Mouse (Mus musculus) ES-E14 (cell line): ENCODE data around the gene Itsn2. TPM values are rescaled to one million over a fixed set of nuclear protein-coding genes. Genes with fewer than 3 reads are reported as not detected.

Source experiments
- DNase-seq: peaks from one replicate; pipeline ENCODE4 v3.0.0-alpha.2; 2013; ENCODE audit warnings: low read depth, low spot score
- H3K27ac ChIP-seq: 2 replicates; pipeline ENCODE4 v1.5.1; 2012; ENCODE audit warnings: low read depth, mild to moderate bottlenecking, low read length, moderate library complexity, mixed read lengths; ENCODE audit not compliant: poor library complexity, insufficient read depth, severe bottlenecking
- H3K36me3 ChIP-seq: 2 replicates; pipeline ENCODE4 v1.6.1; 2012; ENCODE audit warnings: mild to moderate bottlenecking, low read length, moderate library complexity, mixed read lengths; ENCODE audit not compliant: control insufficient read depth, poor library complexity, insufficient read depth, severe bottlenecking
- H3K4me1 ChIP-seq, 2 experiments: fragments of 150-350 bp in 1 of 2; sonication (generic) in 1 of 2; 2 replicates each; pipeline ENCODE4 v1.6.1; 2012; ENCODE audit warnings: low read length in 2 of 2, mild to moderate bottlenecking in 1 of 2, mixed read lengths in 1 of 2; ENCODE audit not compliant: control insufficient read depth in 2 of 2, insufficient read depth in 2 of 2, poor library complexity in 1 of 2
- H3K4me3 ChIP-seq, 2 experiments: fragments of 150-350 bp in 1 of 2; sonication (generic) in 1 of 2; 2 replicates each; pipeline ENCODE4 v1.5.1; 2012; ENCODE audit warnings: low read length in 2 of 2, low read depth in 1 of 2, mild to moderate bottlenecking in 1 of 2, mixed read lengths in 1 of 2; ENCODE audit not compliant: insufficient read depth in 1 of 2, poor library complexity in 1 of 2, severe bottlenecking in 1 of 2
- H3K9ac ChIP-seq: 2 replicates; pipeline ENCODE4 v1.6.1; 2012; ENCODE audit warnings: low read depth, mild to moderate bottlenecking, low read length, mixed read lengths; ENCODE audit not compliant: poor library complexity, insufficient read depth, severe bottlenecking
- H3K9me3 ChIP-seq: fragments of 150-350 bp; sonication (generic); 2 replicates; pipeline ENCODE4 v1.6.1; 2012; ENCODE audit warnings: low read depth, mild to moderate bottlenecking, low read length; ENCODE audit not compliant: control insufficient read depth, insufficient read depth
- CHD2 ChIP-seq: IDR thresholded peaks from 2 replicates; pipeline ENCODE4 v1.6.1; 2014; ENCODE audit warnings: mild to moderate bottlenecking, low read depth, low read length, inconsistent platforms
- HCFC1 ChIP-seq: IDR thresholded peaks from 2 replicates; pipeline ENCODE4 v1.6.1; 2012; ENCODE audit warnings: low read length, inconsistent platforms, borderline replicate concordance; ENCODE audit not compliant: insufficient read depth
- MAFK ChIP-seq: IDR thresholded peaks from 2 replicates; pipeline ENCODE4 v1.6.1; 2014; ENCODE audit warnings: mild to moderate bottlenecking, low read depth, low read length, inconsistent platforms; ENCODE audit not compliant: insufficient read depth
- ZC3H11A ChIP-seq: IDR thresholded peaks from 2 replicates; pipeline ENCODE4 v1.6.1; 2012; ENCODE audit warnings: low read depth, mild to moderate bottlenecking, inconsistent platforms, low read length, borderline replicate concordance
- ZNF384 ChIP-seq: IDR thresholded peaks from 2 replicates; pipeline ENCODE4 v1.6.1; 2012; ENCODE audit warnings: low read depth, low read length, inconsistent platforms
- in situ Hi-C, 2 experiments: fragments of 600-800 bp; cut with MboI; formaldehyde crosslinking; loops; one replicate each; pipeline ENCODE4 v1.15.1; 2025; ENCODE audit warnings: low sequenced_read_pairs in 2 of 2, inconsistent platforms in 1 of 2; ENCODE audit not compliant: unreplicated experiment in 2 of 2
- total RNA-seq: library from RNA; depleted of rRNA; stranded (reverse); fragments of 300-350 nt; gene quantifications from 2 replicates; pipeline ENCODE4 v1.2.3, GENCODE M21; 2012

Itsn2 gene
- total RNA-seq, 1 experiment, result 35.4 TPM

- TF ChIP-seq ZC3H11A, result no peak
- TF ChIP-seq HCFC1, result no peak
- no peak for TF ChIP-seq MAFK
- no peak for TF ChIP-seq CHD2
- TF ChIP-seq ZNF384, result no peak
- no peak overlapping the region for H3K27ac ChIP-seq
- peaks cover 2% of the 10 kb centered on the region in 2 experiments; a peak in 3 of 4 replicates for H3K4me1 ChIP-seq
- no peaks in the 10 kb centered on the region for H3K9me3 ChIP-seq
- peaks cover 2% of the 10 kb centered on the region; the same call in 1 of the 2 replicates for H3K36me3 ChIP-seq
- no peak overlapping the region for H3K9ac ChIP-seq
- in situ Hi-C loops, result no loop called here
- peak overlapping the region in 1 of 2 experiments; percentile 23; a peak in 1 of 4 replicates for H3K4me3 ChIP-seq
- DNase-seq, result peak; percentile 48
These were observed 125.0 kb downstream of the Itsn2 start for GRCm38 (mm10) chr12:4717417-4717816.

- H3K4me1 ChIP-seq, result peaks cover 2% of the 10 kb centered on the region in 2 experiments; a peak in 3 of 4 replicates
- TF ChIP-seq HCFC1, result no peak
- TF ChIP-seq CHD2, result no peak
- TF ChIP-seq ZC3H11A, result no peak
- TF ChIP-seq MAFK, result no peak
- no peak for TF ChIP-seq ZNF384
- H3K36me3 ChIP-seq, result no peaks in the 10 kb centered on the region
- in situ Hi-C loops, result no loop called here
- H3K4me3 ChIP-seq, result peak overlapping the region in 1 of 2 experiments; percentile 88; a peak in 1 of 4 replicates
- no peak for DNase-seq
- no peaks in the 10 kb centered on the region for H3K9me3 ChIP-seq
- H3K9ac ChIP-seq, result no peak overlapping the region
- no peak overlapping the region for H3K27ac ChIP-seq
These were observed 126.8 kb downstream of the Itsn2 start for GRCm38 (mm10) chr12:4719066-4719761.

- H3K9ac ChIP-seq, result peak overlapping the region; percentile 71
- in situ Hi-C loops, result no loop called here
- no peaks in the 10 kb centered on the region for H3K9me3 ChIP-seq
- peak overlapping the region; percentile 74 to 88 for H3K4me3 ChIP-seq
- H3K27ac ChIP-seq, result no peak overlapping the region
- TF ChIP-seq ZNF384 (no peak), CHD2 (peak; percentile 14; the same call in 1 of the 2 replicates), HCFC1 (peak; percentile 20; the same call in 1 of the 2 replicates), MAFK (no peak), ZC3H11A (no peak)
- H3K36me3 ChIP-seq, result no peaks in the 10 kb centered on the region
- peak; percentile 89 for DNase-seq
- H3K4me1 ChIP-seq, result peaks cover 2% of the 10 kb centered on the region in 2 experiments; a peak in 3 of 4 replicates
These were observed 127.6 kb downstream of the Itsn2 start for GRCm38 (mm10) chr12:4719762-4720754.

GRCm38 (mm10) chr12:4729165-4729564, 136.7 kb downstream of the Itsn2 start:
- Histone ChIP-seq H3K4me3 (no peak overlapping the region), H3K9ac (no peak overlapping the region), H3K9me3 (no peaks in the 10 kb centered on the region), H3K36me3 (no peaks in the 10 kb centered on the region), H3K27ac (no peak overlapping the region), H3K4me1 (peaks cover 0 to 1% of the 10 kb centered on the region in 2 experiments; a peak in 1 of 4 replicates)
- TF ChIP-seq ZC3H11A, result no peak
- no peak for TF ChIP-seq HCFC1
- no peak for TF ChIP-seq CHD2
- no peak for TF ChIP-seq ZNF384
- TF ChIP-seq MAFK, result no peak
- in situ Hi-C loops, result no loop called here
- DNase-seq, result peak; percentile 24
